Mouse (Mus musculus) ES-E14 (cell line): ENCODE measurements around the gene Vps52.

Experiments
- CHD2 ChIP-seq: IDR thresholded peaks from 2 replicates; pipeline ENCODE4 v1.6.1; 2014; ENCODE audit warnings: mild to moderate bottlenecking, low read depth, low read length, inconsistent platforms
- HCFC1 ChIP-seq: IDR thresholded peaks from 2 replicates; pipeline ENCODE4 v1.6.1; 2012; ENCODE audit warnings: low read length, inconsistent platforms, borderline replicate concordance; ENCODE audit not compliant: insufficient read depth
- MAFK ChIP-seq: IDR thresholded peaks from 2 replicates; pipeline ENCODE4 v1.6.1; 2014; ENCODE audit warnings: mild to moderate bottlenecking, low read depth, low read length, inconsistent platforms; ENCODE audit not compliant: insufficient read depth
- ZC3H11A ChIP-seq: IDR thresholded peaks from 2 replicates; pipeline ENCODE4 v1.6.1; 2012; ENCODE audit warnings: low read depth, mild to moderate bottlenecking, inconsistent platforms, low read length, borderline replicate concordance
- ZNF384 ChIP-seq: IDR thresholded peaks from 2 replicates; pipeline ENCODE4 v1.6.1; 2012; ENCODE audit warnings: low read depth, low read length, inconsistent platforms

GRCm38 (mm10) chr17:33952879-33953278, 2.7 kb upstream of the Vps52 start:
- TF ChIP-seq ZC3H11A: no peak
- no peak for TF ChIP-seq CHD2
- no peak for TF ChIP-seq MAFK
- TF ChIP-seq HCFC1: no peak
- no peak for TF ChIP-seq ZNF384
